Mouse (Mus musculus) small intestine, adult 2 months (tissue): Measurements from ENCODE around the gene Omp.

Experiments used
- CTCF ChIP-seq: fragments of 200-500 bp; IDR thresholded peaks from 2 replicates; pipeline ENCODE4 v1.5.1; 2012; ENCODE audit warnings: low read depth, mild to moderate bottlenecking, control low read depth, inconsistent platforms, low read length, moderate library complexity, mixed read lengths; ENCODE audit not compliant: insufficient replicate concordance, insufficient read length; ENCODE audit errors: extremely low read depth
- POLR2A ChIP-seq: fragments of 200-500 bp; IDR thresholded peaks from 2 replicates; pipeline ENCODE4 v1.6.1; 2012; ENCODE audit warnings: low read depth, mild to moderate bottlenecking, control low read depth, inconsistent platforms, low read length, moderate library complexity

DNA sequence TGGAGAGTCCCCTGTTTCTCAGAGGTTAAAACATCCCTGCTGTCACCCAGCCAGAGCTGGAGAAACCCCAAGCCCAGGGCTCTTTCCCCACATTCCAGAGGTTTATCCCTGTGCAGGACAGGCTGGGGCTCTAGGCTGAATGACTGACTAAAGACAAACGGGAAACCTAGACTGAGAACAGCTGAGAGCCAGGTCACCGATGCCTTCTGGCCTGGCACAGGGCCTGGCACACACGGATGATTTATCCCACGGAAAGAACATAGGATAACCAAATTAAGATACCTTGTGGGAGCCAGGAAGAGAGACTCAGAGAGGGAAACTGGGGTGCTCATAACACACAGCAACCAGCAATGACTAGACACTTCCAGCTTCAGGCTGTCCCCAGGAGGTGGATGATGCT, 35.5 kb downstream of the Omp start:
- TF ChIP-seq CTCF, result no peak
- TF ChIP-seq POLR2A, result no peak
